Mouse (Mus musculus) ovary, postnatal 14 days (tissue): ENCODE data around the gene Fut1.

Experiments used
- DNase-seq: peaks from one replicate; pipeline ENCODE4 v3.0.0; 2022; ENCODE audit warnings: low spot score

The Fut1 gene

DNA sequence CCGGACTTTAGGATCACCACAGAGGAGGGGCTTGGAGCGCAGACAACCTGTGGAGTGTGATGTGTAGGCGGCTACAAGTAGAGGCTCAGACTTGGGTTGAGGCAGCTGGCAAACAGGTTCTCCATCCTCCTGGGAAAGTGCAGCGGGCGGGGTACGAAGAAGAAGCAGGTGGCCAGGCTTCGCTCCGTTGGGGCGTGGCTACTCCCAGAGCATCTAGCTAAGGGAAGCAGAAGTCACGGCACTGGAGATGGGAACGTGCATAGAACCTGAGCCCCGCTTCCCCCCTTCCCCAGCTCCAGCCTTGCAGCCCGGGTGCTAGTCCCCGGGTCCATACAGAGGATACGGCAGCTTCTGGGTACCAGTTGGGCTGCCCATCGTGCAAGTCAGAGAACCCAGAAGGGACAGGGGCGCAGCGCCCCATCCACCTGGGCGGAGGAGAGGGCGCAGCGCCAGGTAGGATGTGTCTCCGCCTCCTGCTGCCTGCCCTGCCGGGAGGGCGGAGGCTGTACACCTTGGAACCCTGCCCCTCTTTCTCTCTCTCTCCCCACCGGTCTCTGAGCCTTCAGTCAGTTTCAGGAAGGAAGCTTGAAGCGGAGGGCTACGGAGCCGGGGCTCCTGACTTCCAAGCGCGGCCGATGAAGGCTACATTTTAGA lies at the start of gene Fut1:
Gene Fut1 (plus strand): TSS at position 248 of the 654 bp plus-strand sequence.
- no peak for DNase-seq

DNA sequence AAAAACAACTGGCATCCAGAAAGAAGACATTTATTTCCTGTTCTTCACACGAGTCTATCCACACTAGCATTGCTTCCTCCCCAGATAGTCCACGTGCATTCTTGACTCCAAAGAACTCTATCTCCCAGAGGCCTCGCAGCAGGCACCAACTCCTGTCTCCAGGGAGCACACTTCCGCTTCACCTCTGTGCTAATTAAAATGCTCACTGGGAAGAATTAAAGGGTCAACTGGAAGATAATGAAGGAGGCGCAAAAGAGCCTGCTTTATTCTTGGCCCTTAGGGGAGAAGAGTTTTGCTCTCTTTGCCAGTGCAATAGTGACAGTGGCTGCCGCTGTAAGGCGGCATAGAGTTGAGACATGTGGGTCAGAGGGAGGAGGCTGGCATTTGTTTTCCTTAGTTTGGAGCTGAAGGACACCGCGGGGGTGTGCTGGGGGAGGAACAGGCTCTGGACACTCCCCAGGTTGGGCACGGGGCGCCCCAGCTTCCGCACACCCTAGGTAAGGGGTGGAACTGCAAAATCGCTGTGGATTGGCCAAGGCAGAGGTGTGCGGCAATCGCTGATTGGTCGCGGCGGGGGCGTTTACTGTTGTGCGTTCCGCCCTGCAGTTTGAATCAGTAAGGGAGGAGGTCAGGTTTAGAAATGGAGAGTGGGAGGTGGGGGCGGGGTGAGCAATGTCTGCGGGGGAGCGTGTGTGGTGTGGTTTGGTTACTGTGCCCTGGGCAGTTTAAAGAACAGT lies 49.1 kb upstream of the Fut1 start:
- peak; percentile 84 for DNase-seq

DNA sequence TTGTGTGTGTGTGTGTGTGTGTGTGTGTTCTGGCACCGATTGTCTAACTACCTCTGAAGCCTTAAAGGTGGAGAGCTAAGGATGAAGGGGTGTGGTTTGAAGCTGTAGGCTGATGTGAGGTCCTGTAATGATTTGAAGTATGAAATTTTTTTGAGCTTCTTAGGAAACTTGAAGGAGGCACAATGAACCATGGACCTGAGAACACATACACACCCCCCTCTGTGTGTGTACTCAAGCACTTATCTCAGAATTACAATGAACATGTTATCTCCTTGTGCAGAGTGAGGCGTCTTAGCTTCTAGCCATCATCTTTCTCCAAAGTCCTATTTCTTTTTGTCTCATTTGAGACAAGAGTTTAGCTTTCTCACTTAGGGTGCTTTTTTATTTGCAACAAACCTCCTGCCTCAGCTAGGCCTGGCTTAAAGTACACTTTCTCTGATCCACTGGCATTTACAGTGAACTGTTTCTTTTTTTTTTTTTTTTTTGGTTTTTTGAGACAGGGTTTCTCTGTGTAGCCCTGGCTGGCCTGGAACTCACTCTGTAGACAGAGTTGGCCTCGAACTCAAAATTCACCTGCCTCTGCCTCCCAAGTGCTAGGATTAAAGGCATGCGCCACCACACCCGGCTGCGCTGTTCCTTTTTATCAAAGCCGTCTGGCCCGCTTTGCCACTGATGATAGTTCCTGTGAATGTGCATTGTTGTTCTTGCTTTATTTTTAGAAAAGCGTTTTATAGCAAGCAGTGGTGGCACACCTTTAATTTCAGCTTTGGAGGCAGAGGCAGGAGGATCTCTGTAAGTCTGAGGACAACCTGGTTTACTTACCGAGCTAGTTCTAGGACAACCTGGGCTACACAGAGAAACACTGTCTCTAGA lies 48.3 kb upstream of the Fut1 start:
- no peak for DNase-seq

DNA sequence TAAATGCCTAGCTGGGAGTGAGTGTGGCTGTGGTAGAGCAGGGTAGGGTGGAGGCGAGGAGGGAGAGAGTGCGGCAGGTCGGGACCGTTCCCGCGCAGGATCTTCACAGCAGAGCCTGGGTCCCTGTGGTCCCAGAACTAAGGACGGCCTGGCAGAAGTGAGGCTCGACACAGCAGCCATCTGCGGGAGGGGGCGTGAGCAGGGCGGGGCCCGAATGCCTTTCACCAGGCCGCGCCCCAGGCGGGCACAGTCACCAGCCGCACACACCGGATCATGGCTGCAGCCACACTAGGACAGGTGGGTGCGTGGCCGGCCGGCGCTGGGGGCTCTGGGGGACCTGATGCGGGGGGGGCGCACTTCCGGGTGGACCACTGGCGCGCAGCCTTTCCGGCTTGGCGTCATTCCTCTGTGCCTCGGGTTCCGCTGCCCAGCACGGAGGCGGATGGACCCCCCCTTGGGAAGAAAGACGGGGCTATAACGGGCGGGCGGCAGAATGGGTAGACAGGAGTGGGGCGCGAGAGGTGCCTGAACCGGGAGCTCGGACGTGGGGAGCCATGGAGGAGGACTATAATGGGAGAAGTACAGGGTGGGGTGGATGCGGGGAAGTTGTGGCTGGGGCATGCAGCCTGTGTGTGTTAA lies 46.9 kb upstream of the Fut1 start, which contains the start of gene Bcat2:
Gene Bcat2 (plus strand): TSS at position 51 of the 639 bp plus-strand sequence.
- DNase-seq, result peak; percentile 48

DNA sequence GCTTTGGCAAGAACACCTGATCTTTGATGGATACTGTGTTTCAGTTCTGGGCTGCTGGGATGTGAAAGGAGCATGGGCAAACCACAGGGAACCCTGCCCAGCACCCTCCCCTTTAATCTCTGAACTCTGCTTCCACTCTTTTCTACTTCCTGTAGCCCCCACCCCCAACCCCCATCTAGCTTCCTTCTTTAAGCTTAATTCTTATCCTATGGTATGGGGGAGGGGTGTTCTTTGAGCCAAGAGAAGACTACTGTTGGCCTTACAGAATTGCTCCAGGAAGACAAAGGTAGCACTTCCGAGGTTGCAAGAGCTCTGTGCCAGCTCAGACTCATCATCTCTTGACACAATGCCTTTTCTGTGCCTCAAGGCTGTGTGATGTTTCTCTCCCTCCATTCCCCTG lies 45.1 kb upstream of the Fut1 start:
- no peak for DNase-seq

DNA sequence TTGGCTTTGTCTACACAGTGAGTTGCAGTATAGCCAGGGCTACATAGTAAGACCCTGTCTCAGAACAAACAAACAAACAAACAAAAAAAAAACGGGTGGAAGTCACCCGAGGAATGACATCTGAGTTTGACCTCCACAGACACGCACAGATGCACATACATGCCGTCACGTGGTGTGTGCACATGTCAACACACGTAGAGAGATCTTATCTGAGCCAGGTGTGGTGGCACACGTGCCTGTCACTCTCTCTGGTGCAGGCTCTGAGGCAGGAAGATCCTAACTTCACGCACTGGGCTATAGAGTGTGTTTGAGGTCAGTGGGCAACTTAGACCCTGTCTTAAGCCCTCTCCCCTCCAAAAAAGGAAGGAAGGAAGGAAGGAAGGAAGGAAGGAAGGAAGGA lies 43.1 kb upstream of the Fut1 start:
- no peak for DNase-seq

DNA sequence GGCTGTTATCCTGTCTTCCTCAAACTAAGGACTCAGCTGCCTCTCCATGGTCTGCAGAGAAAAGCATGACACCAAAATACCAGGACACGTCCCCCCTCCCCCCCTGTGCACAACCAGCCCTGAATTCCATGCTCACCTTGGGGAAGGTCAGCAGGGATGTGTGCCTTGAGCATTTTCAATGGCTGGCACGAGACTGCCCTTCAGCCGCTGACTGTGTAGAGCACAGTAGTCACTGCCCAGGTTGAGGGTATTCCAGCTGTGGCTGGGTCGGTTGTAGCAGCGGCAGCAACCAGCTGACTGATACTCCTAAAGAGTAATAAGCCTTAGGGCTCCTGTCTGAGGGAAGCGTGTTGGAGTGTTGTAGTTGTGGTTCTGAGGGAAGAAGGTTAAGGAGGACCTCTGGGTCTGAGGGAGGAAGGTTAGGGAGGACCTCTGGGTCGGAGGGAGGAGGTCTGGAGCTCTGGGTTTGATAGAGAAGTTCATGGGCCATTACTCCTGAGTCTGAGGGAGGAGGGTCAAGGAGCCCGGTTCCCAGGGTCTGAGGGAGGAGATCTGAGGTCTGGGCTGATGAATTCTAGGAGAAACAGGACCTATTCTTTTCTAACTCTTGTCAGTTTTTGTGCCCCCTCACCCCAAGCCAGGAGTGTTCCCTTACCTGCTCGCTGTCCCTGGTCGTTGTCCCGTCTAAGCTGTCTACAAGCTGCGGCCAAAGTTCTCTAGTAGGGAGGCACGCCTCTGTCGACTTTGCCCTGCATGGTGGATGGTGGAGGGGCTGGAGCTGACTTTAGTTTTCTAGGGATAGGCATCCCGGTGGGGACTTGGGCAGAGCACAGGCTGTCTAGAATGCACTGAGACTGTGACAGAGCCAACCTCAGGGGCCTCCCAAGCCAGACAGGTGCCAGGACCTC lies 42.4 kb upstream of the Fut1 start:
- DNase-seq, result no peak

DNA sequence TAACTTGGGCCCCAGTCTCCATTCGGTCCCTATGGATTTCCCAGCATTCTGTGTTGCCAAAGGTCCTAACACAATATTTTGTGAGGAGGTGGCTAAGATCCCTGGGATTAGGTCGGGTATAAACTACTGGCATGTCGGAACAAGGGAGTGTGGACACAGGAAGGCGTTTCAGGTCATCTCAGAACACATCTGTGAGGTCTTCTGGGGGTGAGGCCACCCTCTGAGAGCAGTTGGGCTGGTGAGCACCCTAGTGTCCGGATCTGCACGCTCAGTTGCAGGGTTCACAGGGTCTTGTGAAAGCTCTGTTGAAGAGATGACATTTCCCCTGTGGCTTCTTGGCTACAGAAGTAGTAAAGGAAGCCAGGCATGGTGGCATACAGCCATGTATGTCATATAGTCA lies 31.2 kb upstream of the Fut1 start:
- no peak for DNase-seq

DNA sequence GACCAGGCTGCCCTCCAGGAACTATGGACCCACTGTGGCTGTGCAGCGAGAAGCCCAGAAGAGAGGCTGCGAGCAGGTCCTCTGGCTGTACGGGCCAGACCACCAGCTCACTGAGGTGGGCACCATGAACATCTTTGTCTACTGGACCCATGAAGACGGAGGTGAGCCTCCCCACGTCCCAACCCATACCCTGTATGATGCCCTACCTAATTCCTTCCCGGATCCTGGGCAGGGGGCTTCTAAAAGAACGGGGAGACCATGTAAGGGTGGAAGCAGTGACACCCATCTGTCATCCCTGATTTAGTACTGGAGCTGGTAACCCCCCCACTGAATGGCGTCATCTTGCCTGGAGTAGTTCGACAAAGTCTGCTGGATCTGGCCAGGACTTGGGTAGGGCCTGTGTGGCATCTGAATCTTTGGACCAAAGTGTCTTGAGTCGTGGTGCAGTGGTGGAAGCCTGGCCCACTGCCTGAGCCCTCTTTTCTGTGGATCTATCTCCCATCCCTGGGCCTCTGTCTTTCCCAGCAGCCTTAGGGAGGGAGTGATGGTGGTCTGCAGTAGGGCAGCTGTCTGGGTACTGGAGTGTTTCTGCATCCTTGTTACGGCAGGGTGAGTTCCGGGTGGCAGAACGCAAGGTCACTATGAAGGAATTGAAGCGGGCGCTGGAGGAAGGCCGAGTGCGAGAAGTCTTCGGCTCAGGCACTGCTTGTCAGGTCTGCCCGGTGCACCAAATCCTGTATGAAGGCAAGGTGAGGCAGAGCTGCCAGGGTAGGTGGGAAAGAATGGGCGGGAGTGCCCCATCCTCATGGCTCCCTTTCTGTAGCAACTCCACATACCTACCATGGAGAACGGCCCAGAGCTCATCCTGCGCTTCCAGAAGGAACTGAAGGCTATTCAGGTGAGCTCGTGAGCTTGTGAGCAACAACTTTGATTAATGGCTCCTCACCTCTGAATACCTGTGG lies 29.2 kb upstream of the Fut1 start:
- DNase-seq, result no peak

DNA sequence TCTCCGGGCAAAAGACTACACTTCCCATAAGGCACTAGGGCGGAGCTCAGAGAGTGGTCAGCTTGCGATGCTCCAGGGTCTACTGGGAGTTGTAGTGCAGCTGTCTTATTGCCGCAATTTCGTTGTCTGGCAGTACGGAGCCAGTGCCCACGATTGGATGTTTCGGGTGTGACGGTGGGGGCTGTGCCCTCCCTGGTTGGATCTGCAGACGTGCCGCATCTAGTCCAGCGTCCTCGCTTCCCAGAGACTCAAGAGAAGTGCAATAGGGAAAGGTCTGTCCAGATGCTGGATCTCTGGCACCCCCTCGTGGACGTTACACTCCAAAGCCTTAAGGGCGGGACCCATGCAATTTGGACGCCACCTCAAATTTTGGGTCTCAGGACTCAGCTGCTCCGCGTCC lies 27.9 kb upstream of the Fut1 start:
- peak; percentile 85 for DNase-seq

DNA sequence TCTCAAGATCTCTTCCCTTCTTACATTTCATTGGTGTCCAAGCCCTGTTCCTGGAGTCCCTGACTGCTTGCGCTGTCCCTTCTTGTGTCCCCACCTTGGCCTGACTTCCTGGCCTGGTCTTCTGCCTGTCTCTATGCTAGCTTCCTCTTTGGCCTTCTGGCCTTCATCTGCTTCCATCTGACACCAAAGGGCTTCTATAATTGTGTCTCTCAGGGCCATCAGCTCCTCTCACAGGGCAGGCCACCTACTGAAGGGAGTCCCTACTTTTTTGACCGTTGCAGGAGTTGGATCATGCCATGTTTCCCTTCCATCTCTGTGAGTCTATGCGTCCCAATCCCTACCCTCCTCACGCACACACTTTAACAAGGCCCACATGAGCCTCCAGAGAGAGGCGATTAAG lies 27.2 kb upstream of the Fut1 start:
- DNase-seq, result no peak

DNA sequence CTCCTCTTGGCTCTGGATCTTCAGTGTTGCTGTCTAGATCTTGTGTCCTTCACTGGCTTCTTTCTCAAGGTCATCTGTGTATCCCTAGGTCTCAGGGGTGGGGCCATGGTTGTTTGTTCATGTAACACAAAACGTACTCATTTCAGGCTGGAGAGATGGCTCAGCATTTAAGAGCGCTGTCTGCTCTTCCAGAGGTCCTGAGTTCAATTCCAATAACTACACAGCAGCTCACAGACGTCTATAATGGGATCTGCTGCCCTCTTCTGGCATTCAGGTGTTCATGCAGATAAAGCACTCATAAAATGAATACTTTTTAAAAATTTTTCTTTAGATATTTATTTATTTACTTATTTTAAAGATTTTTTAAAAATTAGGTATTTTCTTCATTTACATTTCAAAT lies 26.2 kb upstream of the Fut1 start:
- DNase-seq, result no peak

DNA sequence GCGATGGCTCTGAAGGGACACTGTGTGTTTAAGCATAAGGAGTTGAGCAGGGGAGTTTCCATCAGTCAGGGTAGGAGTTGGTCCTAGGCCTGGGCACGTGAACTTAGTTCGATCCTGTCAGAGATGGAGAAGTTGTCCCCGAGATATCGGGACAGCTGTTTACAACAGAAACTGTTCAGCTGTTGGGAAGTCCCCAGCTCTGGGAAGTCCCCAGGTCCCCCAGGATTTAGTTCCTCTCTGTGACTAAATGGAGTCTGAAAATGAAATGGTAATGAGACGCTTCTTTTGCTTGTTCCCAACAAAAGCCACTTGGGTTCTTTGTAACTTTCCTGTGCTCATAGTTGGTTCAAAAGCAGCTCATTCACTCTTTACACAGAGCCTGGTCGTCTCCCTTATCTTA lies 25.2 kb upstream of the Fut1 start:
- no peak for DNase-seq

DNA sequence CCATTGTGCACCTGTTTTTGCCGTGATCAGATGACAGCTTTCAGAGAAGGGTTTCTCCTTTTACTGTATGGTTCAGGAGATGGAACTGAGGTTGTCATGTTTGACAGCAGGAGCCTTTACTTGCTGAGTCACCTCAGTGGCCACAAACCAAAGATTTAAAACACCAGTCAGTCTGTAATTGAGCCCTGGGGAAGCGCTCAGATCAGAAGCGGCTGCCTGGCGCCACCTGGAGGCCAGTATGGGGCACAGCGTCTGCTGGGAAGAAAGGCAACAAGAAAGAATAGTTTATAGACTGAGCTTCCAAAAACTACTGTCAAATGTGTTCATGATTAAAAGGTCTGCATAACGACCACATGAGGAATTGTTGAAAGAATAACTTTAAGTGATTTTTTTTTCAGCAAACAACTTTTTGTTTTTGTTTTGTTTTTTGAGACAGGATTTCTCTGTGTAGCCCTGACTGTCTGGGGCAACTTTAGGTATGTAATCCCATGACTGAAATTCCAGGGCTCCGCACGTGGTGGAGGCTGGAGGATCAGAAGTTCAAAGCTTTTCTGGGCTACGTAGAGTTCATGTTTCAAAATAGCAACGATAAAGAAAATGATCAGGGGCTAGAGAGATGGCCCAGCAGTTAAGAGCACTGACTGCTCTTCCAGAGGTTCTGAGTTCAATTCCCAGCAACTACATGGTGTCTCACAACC lies 23.8 kb upstream of the Fut1 start:
- DNase-seq, result peak; percentile 53

DNA sequence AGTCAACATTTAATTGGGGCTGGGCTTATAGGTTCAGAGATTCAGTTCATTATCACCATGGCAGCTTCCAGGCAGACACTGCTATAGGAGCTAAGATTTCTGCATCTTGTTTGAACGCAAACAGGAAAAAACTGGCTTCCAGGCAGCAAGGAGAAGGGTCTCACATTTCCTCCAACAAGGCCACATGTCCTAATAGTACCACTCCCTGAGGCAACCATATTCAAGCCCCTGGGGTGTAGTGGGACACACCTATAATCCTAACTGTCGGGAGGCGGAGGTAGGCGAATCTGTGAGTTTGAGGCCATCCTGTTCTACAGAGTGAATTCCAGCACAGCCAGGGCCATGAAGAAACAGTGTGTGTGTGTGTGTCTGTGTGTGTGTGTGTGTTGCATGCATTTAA lies 21.9 kb upstream of the Fut1 start:
- DNase-seq, result no peak

DNA sequence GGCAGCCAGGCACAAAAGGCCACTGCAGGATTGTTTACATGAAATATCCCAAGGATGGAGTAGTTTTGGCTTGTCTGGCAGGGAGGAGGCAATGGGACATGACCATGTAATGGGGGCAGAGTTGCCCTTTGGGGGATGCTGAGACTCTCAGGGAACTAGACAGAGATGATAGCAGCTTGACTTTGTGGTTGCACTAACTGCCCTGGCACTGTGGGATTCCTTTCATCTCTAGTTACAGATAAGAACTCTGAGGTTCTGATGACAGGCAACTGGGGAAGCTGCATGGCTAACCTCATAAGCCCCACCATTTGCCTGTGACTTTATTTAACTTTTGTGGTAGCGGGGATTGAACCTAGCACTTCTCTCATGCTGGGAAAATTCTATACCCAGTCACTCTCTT lies 21.0 kb upstream of the Fut1 start:
- no peak for DNase-seq

DNA sequence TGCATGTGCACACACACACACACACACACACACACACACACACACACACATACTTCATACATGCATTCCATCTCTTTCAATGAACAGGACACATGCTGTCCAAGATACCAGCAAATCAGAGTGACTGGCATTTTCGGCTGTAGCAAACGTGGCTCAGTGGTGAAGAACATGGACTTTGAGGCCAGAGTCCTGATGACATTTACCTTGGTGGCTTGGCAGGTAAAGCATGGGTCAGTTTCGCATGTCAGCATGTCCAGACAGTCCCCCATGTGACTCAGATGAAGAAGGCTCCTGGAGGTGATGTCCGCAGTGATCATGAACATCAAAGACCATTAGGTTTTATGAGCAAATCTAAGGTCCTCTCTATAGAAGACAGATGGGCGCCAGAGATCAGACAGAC lies 20.1 kb upstream of the Fut1 start:
- DNase-seq, result no peak

DNA sequence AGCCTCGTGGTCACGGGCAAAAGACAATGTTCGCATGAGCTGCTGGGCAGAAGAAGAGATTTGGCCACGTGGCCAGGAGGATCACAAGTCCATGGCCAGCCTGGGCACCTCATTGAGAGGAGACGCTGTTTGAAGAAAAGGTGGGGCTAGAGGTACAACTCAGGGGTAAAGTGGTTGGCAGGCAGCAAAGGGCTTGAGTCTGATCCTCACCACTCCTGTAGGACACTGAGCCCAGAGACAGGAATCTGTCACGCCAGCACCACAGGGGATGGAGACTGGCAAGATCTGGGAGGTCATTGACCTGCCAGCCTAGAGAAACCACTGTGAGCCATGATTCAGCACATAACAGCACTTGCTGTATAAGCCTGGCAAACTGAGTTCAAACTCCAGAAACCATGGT lies 19.6 kb upstream of the Fut1 start:
- DNase-seq, result no peak
